Mouse (Mus musculus): ENCODE results near the gene Stambpl1.

DNA sequence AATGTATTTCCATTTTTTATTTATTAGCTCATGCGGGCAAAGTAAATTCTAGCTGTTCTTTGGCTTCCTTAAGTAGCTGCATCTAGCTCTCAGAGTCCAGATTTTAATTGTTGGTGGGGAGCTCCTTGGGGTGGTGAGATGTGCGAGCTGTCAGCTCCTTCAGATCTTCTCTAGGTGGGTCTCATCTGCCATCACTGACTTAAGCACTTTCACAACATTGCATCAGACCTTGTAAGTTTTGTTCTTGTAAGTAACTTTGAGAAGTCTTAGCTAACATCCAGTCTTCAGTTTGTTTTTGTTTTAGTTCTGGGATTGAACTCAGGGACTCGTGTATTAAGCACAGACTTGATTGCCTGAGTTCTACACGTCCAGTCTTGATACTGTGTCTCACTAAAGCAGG, 6.9 kb downstream of the Stambpl1 start:
- no peak for TF ChIP-seq TCF12 (IDR thresholded peaks at IDR 0.05; ENCODE audit: low read depth, low read length)
- TF ChIP-seq CTCF (IDR thresholded peaks at IDR 0.05 in 2 of 3, conservative IDR thresholded peaks at IDR 0.05 in 1 of 3; ENCODE audit: control insufficient read depth in 1 of 3, insufficient read depth in 1 of 3, low read depth in 2 of 3, low read length in 3 of 3, poor library complexity in 1 of 3, severe bottlenecking in 1 of 3), result no peak
- no peak for TF ChIP-seq USF1 (IDR thresholded peaks at IDR 0.05; ENCODE audit: low read depth, low read length)
- no peak for TF ChIP-seq EP300 (IDR thresholded peaks at IDR 0.05; ENCODE audit: low read depth in 1 of 2, low read length in 2 of 2)
- TF ChIP-seq POLR2A (IDR thresholded peaks at IDR 0.05; ENCODE audit: control insufficient read depth in 1 of 2, insufficient read depth in 1 of 2, low read depth in 1 of 2, low read length in 2 of 2, poor library complexity in 1 of 2), result no peak
- no peak for TF ChIP-seq POLR2AphosphoS2 (IDR thresholded peaks at IDR 0.05; ENCODE audit: low read length)
- TF ChIP-seq UBTF (IDR thresholded peaks at IDR 0.05; ENCODE audit: borderline replicate concordance, insufficient read depth, low read depth, low read length), result no peak
- TF ChIP-seq ELF1 (IDR thresholded peaks at IDR 0.05; ENCODE audit: low read depth, low read length), result no peak
- TF ChIP-seq ZC3H11A (IDR thresholded peaks at IDR 0.05; ENCODE audit: low read depth, low read length), result no peak
